Mouse (Mus musculus) olfactory bulb, adult 2 months (tissue): ENCODE results near the gene Mthfr.

Experiments used
- CTCF ChIP-seq: fragments of 200-500 bp; IDR thresholded peaks from 2 replicates; pipeline ENCODE4 v1.5.1; 2012; ENCODE audit warnings: low read depth, mild to moderate bottlenecking, low read length, moderate library complexity; ENCODE audit not compliant: insufficient read depth
- POLR2A ChIP-seq: fragments of 200-500 bp; IDR thresholded peaks from 2 replicates; pipeline ENCODE4 v1.6.1; 2012; ENCODE audit warnings: mild to moderate bottlenecking, low read depth, low read length, moderate library complexity; ENCODE audit not compliant: insufficient read depth

DNA sequence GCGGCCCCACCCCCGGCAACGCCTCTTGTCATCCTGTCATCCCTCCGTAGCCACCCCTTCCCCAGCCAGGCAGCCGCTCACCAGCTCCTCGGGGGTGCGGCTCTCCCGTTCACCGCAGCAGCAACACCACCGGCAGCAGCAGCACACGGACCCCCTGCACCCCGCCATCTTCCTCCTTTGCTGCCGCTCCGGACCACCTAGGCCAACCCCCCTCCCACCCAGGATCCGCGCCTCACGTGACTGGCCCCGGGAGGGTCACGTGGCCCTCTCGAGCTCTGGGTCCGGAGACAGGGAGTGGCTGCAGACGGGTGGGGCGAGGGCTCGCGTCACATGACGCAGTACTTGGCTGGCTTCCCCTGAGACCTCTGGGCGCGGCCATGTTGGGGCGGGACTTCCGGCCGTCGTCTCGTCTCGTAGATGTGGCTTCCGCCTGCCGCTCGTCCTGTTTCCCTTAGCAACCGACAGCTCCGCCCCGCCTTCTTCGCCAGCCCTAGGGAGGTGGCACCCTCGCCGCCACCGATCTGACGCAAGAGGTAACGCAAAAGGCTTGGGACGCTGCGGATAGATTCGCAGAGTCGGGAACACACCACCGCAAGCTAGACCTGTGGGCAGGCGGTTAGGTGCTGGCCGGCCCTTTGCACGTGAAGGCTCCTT lies at the start of gene Mthfr, which contains the start of gene Clcn6:
- peak; percentile 83 for TF ChIP-seq POLR2A
- no peak for TF ChIP-seq CTCF
